Mouse (Mus musculus) right cerebral cortex, postnatal 10 days (tissue): ENCODE measurements at regions not wholly inside any gene's neighbourhood (a gene's known extent, or its start where the extent isn't known, plus 50 kb on each side); places are given as distances from the start of the nearest gene placed in this dataset.
A peak's percentile ranks its signal among the peaks of the same experiment; 100 is the strongest.

Experiments
- DNase-seq, 2 experiments: peaks; one replicate each; pipeline ENCODE4 v3.0.0; 2021; ENCODE audit warnings: low spot score in 2 of 2

- no peak for DNase-seq
Measured at GRCm38 (mm10) chr1:20669769-20670168, 51.9 kb upstream of the Pkhd1 start.

GRCm38 (mm10) chr1:20670489-20670888 lies 52.6 kb upstream of the Pkhd1 start:
- DNase-seq: no peak

- no peak for DNase-seq
Measured at GRCm38 (mm10) chr1:20670906-20671768, 53.3 kb upstream of the Pkhd1 start.

- DNase-seq: no peak
Measured at GRCm38 (mm10) chr1:20671769-20672150, 53.9 kb upstream of the Pkhd1 start.

- no peak for DNase-seq
Measured at GRCm38 (mm10) chr1:20672246-20672645, 54.4 kb upstream of the Pkhd1 start.

GRCm38 (mm10) chr1:20672951-20673350 lies 55.1 kb upstream of the Pkhd1 start:
- DNase-seq: no peak

- DNase-seq: no peak
Measured at GRCm38 (mm10) chr1:20673351-20673750, 55.5 kb upstream of the Pkhd1 start.

- DNase-seq: no peak
Measured at GRCm38 (mm10) chr1:20674615-20675014, 56.1 kb upstream of the Il17a start.

- DNase-seq: peak in 1 of 2 experiments; percentile 19
Measured at GRCm38 (mm10) chr1:20677987-20678386, 52.7 kb upstream of the Il17a start.

GRCm38 (mm10) chr1:20678823-20679222 lies 51.9 kb upstream of the Il17a start:
- no peak for DNase-seq

- DNase-seq: no peak
Measured at GRCm38 (mm10) chr1:20679299-20679698, 51.4 kb upstream of the Il17a start.

- DNase-seq: no peak
Measured at GRCm38 (mm10) chr1:20679744-20680341, 50.9 kb upstream of the Il17a start.

GRCm38 (mm10) chr1:20680553-20680952 lies 50.2 kb upstream of the Il17a start:
- no peak for DNase-seq
